Mouse (Mus musculus): ENCODE results near the gene Disp2. TPM values are rescaled to one million over a fixed set of nuclear protein-coding genes. Genes with fewer than 3 reads are reported as not detected.

Gene Disp2
- polyA plus RNA-seq, 1 experiment from 2014 or later = 1.2 TPM

- WGBS = 41% methylated on average over 10 of the region's 10 CpGs
- no peak overlapping the region for H3K27ac ChIP-seq (replicated peaks)
- no peaks in the 10 kb centered on the region for H3K9me3 ChIP-seq
- peak overlapping the region; percentile 92 for H3K4me3 ChIP-seq
- DNase-seq (ENCODE audit: low spot score) = no peak
- peaks cover 61% of the 10 kb centered on the region for H3K4me1 ChIP-seq
- peaks cover 70% of the 10 kb centered on the region for H3K27me3 ChIP-seq (replicated peaks; ENCODE audit: low read depth, poor library complexity, severe bottlenecking)
- peaks cover 14% of the 10 kb centered on the region for H3K36me3 ChIP-seq (replicated peaks)
Observed at GRCm38 (mm10) chr2:118747301-118747960, 32.1 kb upstream of the Disp2 start.

- Histone ChIP-seq H3K27ac (replicated peaks) (no peak overlapping the region), H3K27me3 (replicated peaks; ENCODE audit: low read depth, poor library complexity, severe bottlenecking) (peaks cover 52% of the 10 kb centered on the region), H3K36me3 (replicated peaks) (peaks cover 14% of the 10 kb centered on the region), H3K4me3 (0 out of 2 replicates have a peak overlapping the region, but pooled peaks have one; percentile 5), H3K4me1 (peaks cover 62% of the 10 kb centered on the region), H3K9me3 (no peaks in the 10 kb centered on the region)
- 30% methylated on average over 10 of the region's 10 CpGs for WGBS
- no peak for DNase-seq (ENCODE audit: low spot score)
Observed at GRCm38 (mm10) chr2:118749341-118749884, 30.1 kb upstream of the Disp2 start.

GRCm38 (mm10) chr2:118750476-118750875, 29.0 kb upstream of the Disp2 start:
- no peak for DNase-seq (ENCODE audit: low spot score)
- WGBS = 88% methylated on average over 8 of the region's 8 CpGs
- peaks cover 51% of the 10 kb centered on the region for H3K4me1 ChIP-seq
- H3K27ac ChIP-seq (replicated peaks) = no peak overlapping the region
- no peak overlapping the region for H3K4me3 ChIP-seq
- H3K9me3 ChIP-seq = no peaks in the 10 kb centered on the region
- peaks cover 44% of the 10 kb centered on the region for H3K27me3 ChIP-seq (replicated peaks; ENCODE audit: low read depth, poor library complexity, severe bottlenecking)
- H3K36me3 ChIP-seq (replicated peaks) = peaks cover 14% of the 10 kb centered on the region

GRCm38 (mm10) chr2:118751896-118752791, 27.4 kb upstream of the Disp2 start:
- Histone ChIP-seq H3K27ac (replicated peaks) (peak overlapping the region; percentile 26; the same call in 1 of the 2 replicates), H3K36me3 (replicated peaks) (peaks cover 14% of the 10 kb centered on the region), H3K4me1 (peaks cover 40% of the 10 kb centered on the region), H3K27me3 (replicated peaks; ENCODE audit: low read depth, poor library complexity, severe bottlenecking) (peaks cover 48% of the 10 kb centered on the region), H3K4me3 (no peak overlapping the region), H3K9me3 (no peaks in the 10 kb centered on the region)
- 73% methylated on average over 16 of the region's 16 CpGs for WGBS
- DNase-seq (ENCODE audit: low spot score) = no peak

GRCm38 (mm10) chr2:118752792-118753108, 26.8 kb upstream of the Disp2 start:
- Histone ChIP-seq H3K4me1 (peaks cover 38% of the 10 kb centered on the region), H3K4me3 (no peak overlapping the region), H3K27ac (replicated peaks) (0 out of 2 replicates have a peak overlapping the region, but pooled peaks have one; percentile 26), H3K9me3 (no peaks in the 10 kb centered on the region), H3K36me3 (replicated peaks) (peaks cover 14% of the 10 kb centered on the region), H3K27me3 (replicated peaks; ENCODE audit: low read depth, poor library complexity, severe bottlenecking) (peaks cover 48% of the 10 kb centered on the region)
- DNase-seq (ENCODE audit: low spot score) = no peak
- WGBS = 77% methylated on average over 4 of the region's 4 CpGs

- Histone ChIP-seq H3K4me3 (no peak overlapping the region), H3K4me1 (peaks cover 31% of the 10 kb centered on the region), H3K36me3 (replicated peaks) (peaks cover 10% of the 10 kb centered on the region), H3K27ac (replicated peaks) (no peak overlapping the region), H3K27me3 (replicated peaks; ENCODE audit: low read depth, poor library complexity, severe bottlenecking) (peaks cover 48% of the 10 kb centered on the region), H3K9me3 (no peaks in the 10 kb centered on the region)
- 89% methylated on average over 5 of the region's 5 CpGs for WGBS
- DNase-seq (ENCODE audit: low spot score) = no peak
Observed at GRCm38 (mm10) chr2:118754143-118754542, 25.4 kb upstream of the Disp2 start.

- 80% methylated on average over 6 of the region's 6 CpGs for WGBS
- H3K4me3 ChIP-seq = no peak overlapping the region
- H3K27ac ChIP-seq (replicated peaks) = no peak overlapping the region
- no peaks in the 10 kb centered on the region for H3K9me3 ChIP-seq
- H3K27me3 ChIP-seq (replicated peaks; ENCODE audit: low read depth, poor library complexity, severe bottlenecking) = peaks cover 48% of the 10 kb centered on the region
- 0 out of 2 replicates have a peak, but pooled peaks cover 1% of the 10 kb centered on the region for H3K36me3 ChIP-seq (replicated peaks)
- DNase-seq (ENCODE audit: low spot score) = no peak
- H3K4me1 ChIP-seq = peaks cover 18% of the 10 kb centered on the region
Observed at GRCm38 (mm10) chr2:118755407-118755806, 24.1 kb upstream of the Disp2 start.

GRCm38 (mm10) chr2:118756103-118756502, 23.4 kb upstream of the Disp2 start:
- Histone ChIP-seq H3K9me3 (no peaks in the 10 kb centered on the region), H3K27ac (replicated peaks) (no peak overlapping the region), H3K27me3 (replicated peaks; ENCODE audit: low read depth, poor library complexity, severe bottlenecking) (peaks cover 53% of the 10 kb centered on the region), H3K4me3 (no peak overlapping the region), H3K36me3 (replicated peaks) (no peaks in the 10 kb centered on the region), H3K4me1 (peaks cover 17% of the 10 kb centered on the region)
- WGBS = 78% methylated on average over 4 of the region's 4 CpGs
- no peak for DNase-seq (ENCODE audit: low spot score)

GRCm38 (mm10) chr2:118759828-118760227, 19.7 kb upstream of the Disp2 start:
- DNase-seq (ENCODE audit: low spot score) = peak; percentile 72
- peaks cover 84% of the 10 kb centered on the region for H3K27me3 ChIP-seq (replicated peaks; ENCODE audit: low read depth, poor library complexity, severe bottlenecking)
- no peaks in the 10 kb centered on the region for H3K36me3 ChIP-seq (replicated peaks)
- 11% methylated on average over 8 of the region's 8 CpGs for WGBS
- no peak overlapping the region for H3K27ac ChIP-seq (replicated peaks)
- no peaks in the 10 kb centered on the region for H3K9me3 ChIP-seq
- H3K4me3 ChIP-seq = no peak overlapping the region
- H3K4me1 ChIP-seq = peaks cover 40% of the 10 kb centered on the region

GRCm38 (mm10) chr2:118760311-118761025, 19.1 kb upstream of the Disp2 start:
- no peak for DNase-seq (ENCODE audit: low spot score)
- peaks cover 83% of the 10 kb centered on the region for H3K27me3 ChIP-seq (replicated peaks; ENCODE audit: low read depth, poor library complexity, severe bottlenecking)
- H3K36me3 ChIP-seq (replicated peaks) = no peaks in the 10 kb centered on the region
- peaks cover 40% of the 10 kb centered on the region for H3K4me1 ChIP-seq
- H3K27ac ChIP-seq (replicated peaks) = no peak overlapping the region
- 78% methylated on average over 11 of the region's 11 CpGs for WGBS
- no peaks in the 10 kb centered on the region for H3K9me3 ChIP-seq
- H3K4me3 ChIP-seq = no peak overlapping the region

GRCm38 (mm10) chr2:118761358-118761757, 18.2 kb upstream of the Disp2 start:
- H3K4me1 ChIP-seq = peaks cover 40% of the 10 kb centered on the region
- H3K4me3 ChIP-seq = peak overlapping the region; percentile 46; the same call in 1 of the 2 replicates
- H3K27ac ChIP-seq (replicated peaks) = peak overlapping the region; percentile 82
- peaks cover 75% of the 10 kb centered on the region for H3K27me3 ChIP-seq (replicated peaks; ENCODE audit: low read depth, poor library complexity, severe bottlenecking)
- DNase-seq (ENCODE audit: low spot score) = no peak
- WGBS = 79% methylated on average over 12 of the region's 12 CpGs
- no peaks in the 10 kb centered on the region for H3K36me3 ChIP-seq (replicated peaks)
- no peaks in the 10 kb centered on the region for H3K9me3 ChIP-seq

All from embryonic facial prominence, embryonic 10.5 days (tissue).